Mouse (Mus musculus): ENCODE measurements around the gene Crb2.

DNA sequence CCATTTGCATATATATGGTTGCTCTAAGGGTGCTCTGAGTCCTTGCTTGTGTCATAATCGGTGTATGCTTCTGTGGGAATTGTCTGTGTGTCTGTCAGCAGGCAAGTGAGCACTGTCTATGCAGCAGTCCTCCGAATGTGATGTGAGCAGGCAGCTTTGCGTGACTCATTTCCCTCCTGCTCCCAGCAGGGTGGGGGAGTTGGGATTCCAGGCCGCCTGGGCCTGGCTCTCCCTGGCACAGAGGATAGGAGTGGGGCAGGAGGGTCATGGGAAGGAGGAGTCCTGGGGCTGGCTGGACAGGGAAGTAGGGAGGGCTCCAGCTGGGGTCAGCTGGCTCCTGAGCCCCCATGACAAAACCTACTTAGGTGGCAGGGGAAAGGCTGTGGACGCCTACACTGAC is 8.4 kb downstream of the Crb2 start:
- TF ChIP-seq CTCF (IDR thresholded peaks at IDR 0.05; ENCODE audit: control insufficient read depth, insufficient read depth, insufficient read length) (no peak), CEBPB (IDR thresholded peaks at IDR 0.05; ENCODE audit: low read depth) (no peak)

Measured in C2C12 (cell line).